Mouse (Mus musculus): ENCODE data around the gene Sycp3.

DNA sequence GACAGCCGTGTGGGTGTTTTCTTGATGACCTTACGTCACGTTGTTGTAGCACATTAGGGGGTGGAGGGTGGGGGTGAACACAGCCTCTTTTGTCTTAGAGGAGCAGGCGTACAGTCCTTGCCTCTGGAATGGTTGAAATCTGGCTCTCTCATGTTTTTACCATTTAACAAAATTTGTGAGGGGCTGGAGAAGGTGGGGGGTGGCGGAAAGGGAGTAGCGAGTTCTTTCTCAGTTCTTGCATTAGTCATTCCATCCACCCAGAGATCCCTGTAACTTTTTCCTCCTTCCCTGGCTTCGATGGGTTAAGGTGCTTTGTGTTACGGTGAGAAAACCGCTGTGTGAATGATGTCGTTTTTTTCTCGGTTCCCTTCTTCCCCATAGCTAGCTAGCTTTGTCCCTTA lies 39.2 kb upstream of the Sycp3 start:
- TF ChIP-seq CTCF (IDR thresholded peaks at IDR 0.05; ENCODE audit: low read depth) (no peak), EP300 (IDR thresholded peaks at IDR 0.05; ENCODE audit: low read depth) (no peak)
